Mouse (Mus musculus) inflammation-experienced regulatory T-cells, adult 6 months (primary cell): ENCODE data around the gene Adam20. TPM values are rescaled to one million over a fixed set of nuclear protein-coding genes. Genes with fewer than 3 reads are reported as not detected.
"Not testable (repeated sequence)": the region's sequence is repeated elsewhere in the genome, so short reads cannot be mapped to it uniquely, and the experiment has no call there.

Source experiments
- ATAC-seq: one replicate; pipeline ENCODE4 v1.8.0; 2017
- polyA plus RNA-seq, 3 experiments: library from polyadenylated mRNA; unstranded; fragments of 100-300 nt; shearing (Covaris generic); gene quantifications; one replicate each; pipeline ENCODE4 v1.2.1; 2017

Adam20 gene
- polyA plus RNA-seq = not detected

DNA sequence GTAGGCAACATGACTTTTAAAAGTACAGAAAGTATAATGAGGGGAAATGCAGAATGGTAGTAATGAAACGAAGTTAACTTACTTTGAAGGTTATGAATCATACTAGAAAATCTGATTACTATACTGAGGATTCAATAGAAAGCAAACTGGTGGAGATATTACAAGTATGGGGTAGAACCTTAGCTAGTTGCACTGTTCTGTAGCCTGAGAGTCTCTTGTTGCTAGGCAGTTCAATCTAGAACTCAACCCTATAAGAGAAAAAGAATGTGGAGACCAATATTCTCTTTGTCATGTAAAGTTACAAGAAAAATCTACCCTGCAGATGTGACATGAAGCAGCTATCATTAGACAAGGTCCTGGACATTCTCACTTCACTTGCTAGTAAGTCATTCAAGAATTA is at the start of gene Adam20:
Gene Adam20, plus strand, starts transcription at position 301 of the 400 bp plus-strand sequence.
- ATAC-seq = not testable (repeated sequence)

DNA sequence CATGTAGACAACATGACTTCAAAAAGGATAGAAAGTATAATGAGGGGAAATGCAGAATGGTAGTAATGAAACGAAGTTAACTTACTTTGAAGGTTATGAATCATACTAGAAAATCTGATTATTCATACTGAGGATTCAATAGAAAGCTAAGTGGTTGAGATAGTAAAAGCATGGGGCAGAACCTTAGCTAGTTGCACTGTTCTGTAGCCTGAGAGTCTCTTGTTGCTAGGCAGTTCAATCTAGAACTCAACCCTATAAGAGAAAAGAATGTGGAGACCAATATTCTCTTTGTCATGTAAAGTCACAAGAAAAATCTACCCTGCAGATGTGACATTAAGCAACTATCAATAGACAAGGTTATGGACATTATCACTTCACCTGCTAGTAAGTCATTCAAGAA is 41.2 kb upstream of the Adam20 start, which contains the start of gene Adam25:
Gene Adam25, plus strand, starts transcription at position 301 of the 400 bp plus-strand sequence.
- not testable (repeated sequence) for ATAC-seq

DNA sequence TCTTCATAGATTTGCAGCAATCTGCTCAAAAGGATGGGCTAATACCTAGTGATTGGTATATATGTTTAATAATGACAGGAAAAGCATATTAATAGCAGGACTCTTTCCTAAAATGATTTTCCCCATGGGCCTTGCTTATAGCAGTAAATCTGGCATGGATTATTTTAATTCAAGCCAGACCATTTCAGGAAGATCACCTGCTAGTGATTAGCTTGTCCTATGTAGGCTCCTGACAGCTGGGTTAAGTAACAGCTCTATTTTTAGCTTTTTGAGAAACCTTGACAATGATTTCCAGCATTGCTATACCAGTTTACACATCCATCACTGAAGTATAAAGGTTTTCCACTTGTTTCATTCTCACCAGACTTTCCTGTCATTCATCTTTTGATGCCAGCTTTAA is 9.8 kb upstream of the Adam20 start:
- ATAC-seq = no peak

DNA sequence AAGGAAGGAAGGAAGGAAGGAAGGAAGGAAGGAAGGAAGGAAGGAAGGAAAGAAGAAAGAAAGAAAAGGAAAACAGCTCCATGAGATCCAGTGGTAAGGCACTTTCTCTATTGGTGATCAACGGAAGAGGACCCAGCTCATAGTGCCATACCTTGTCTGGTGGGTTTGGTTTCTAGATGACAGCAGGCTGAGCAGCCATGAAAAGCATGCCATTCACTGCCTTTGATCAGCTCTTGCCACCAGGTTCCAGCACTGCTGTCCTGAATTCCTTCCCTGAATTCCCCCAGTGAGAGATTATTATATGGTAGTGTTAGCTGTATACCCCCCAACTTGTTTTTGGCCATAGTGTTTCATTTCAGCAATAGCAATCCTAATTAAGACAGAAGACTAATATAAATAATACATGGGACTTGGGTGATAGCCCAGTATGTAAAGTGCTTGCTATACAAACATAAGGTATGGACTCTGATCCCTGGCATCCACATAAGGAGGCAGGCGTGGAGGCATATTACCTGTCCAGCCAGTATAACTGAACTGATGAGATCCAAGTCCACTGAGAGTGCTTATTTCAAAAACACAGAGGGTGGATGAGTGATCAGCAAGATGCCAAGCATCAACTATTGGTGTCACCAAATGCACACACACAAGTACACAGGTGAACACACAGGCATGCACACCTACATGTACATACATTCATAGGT is 10.5 kb downstream of the Adam20 start:
- no peak for ATAC-seq

Other genes with a start within 250 kb of the Adam20 start
- gene Adam24, start 118.2 kb upstream of the Adam20 start, polyA plus RNA-seq = not detected
- not detected for gene Adam25, start 41.1 kb upstream of the Adam20 start, polyA plus RNA-seq
- gene Adam39, start 29.7 kb downstream of the Adam20 start, polyA plus RNA-seq = not detected